Mouse (Mus musculus): Measurements from ENCODE around the gene Ddr2. TPM values are rescaled to one million over a fixed set of nuclear protein-coding genes. Genes with fewer than 3 reads are reported as not detected.

Ddr2 gene
- polyA plus RNA-seq, 1 experiment from 2014 or later, result 0.04 TPM

GRCm38 (mm10) chr1:169931698-169932097 is 178.9 kb downstream of the Ddr2 start:
- no peak overlapping the region for H3K4me3 ChIP-seq (ENCODE audit: inconsistent target)
- H3K36me3 ChIP-seq (ENCODE audit: inconsistent target), result no peaks in the 10 kb centered on the region
- WGBS (ENCODE audit: missing documents), result 87% methylated on average over 7 of the region's 7 CpGs
- no peaks in the 10 kb centered on the region for H3K79me2 ChIP-seq (ENCODE audit: inconsistent target)
- no peak overlapping the region for H3K27ac ChIP-seq

- WGBS (ENCODE audit: missing documents), result 29% methylated on average over 12 of the region's 12 CpGs
- Histone ChIP-seq H3K27ac (no peak within 1 kb of the TSS), H3K36me3 (ENCODE audit: inconsistent target) (no peaks in the 10 kb centered on the region), H3K4me3 (ENCODE audit: inconsistent target) (no peak within 1 kb of the TSS), H3K79me2 (ENCODE audit: inconsistent target) (no peaks in the 10 kb centered on the region)
Measured at GRCm38 (mm10) chr1:169928454-169928971, 182.0 kb downstream of the Ddr2 start, which contains the start of gene Ccdc190. Ccdc190 (plus strand) TSS chr1:169928648.

GRCm38 (mm10) chr1:169927753-169928369 is 182.7 kb downstream of the Ddr2 start:
- no peaks in the 10 kb centered on the region for H3K79me2 ChIP-seq (ENCODE audit: inconsistent target)
- no peak overlapping the region for H3K4me3 ChIP-seq (ENCODE audit: inconsistent target)
- H3K27ac ChIP-seq, result no peak overlapping the region
- 80% methylated on average over 8 of the region's 8 CpGs for WGBS (ENCODE audit: missing documents)
- H3K36me3 ChIP-seq (ENCODE audit: inconsistent target), result no peaks in the 10 kb centered on the region

- Histone ChIP-seq H3K4me3 (ENCODE audit: inconsistent target) (no peak overlapping the region), H3K27ac (no peak overlapping the region), H3K36me3 (ENCODE audit: inconsistent target) (no peaks in the 10 kb centered on the region), H3K79me2 (ENCODE audit: inconsistent target) (no peaks in the 10 kb centered on the region)
- WGBS (ENCODE audit: missing documents), result 73% methylated on average over 2 of the region's 2 CpGs
Measured at GRCm38 (mm10) chr1:169924567-169924966, 186.0 kb downstream of the Ddr2 start.

Other genes with a start within 250 kb of the Ddr2 start
- not detected in 3 replicates for gene Ccdc190, start 182.1 kb downstream of the Ddr2 start, polyA plus RNA-seq (2018)
- gene Hsd17b7, start 141.5 kb downstream of the Ddr2 start, polyA plus RNA-seq (2018), result 2.1 to 18.2 TPM (median 5.7 TPM) in 3 replicates
- gene Uap1, start 64.2 kb upstream of the Ddr2 start, polyA plus RNA-seq (2018), result 13.5 to 19.3 TPM (median 19.2 TPM) in 3 replicates
- gene Uhmk1, start 104.6 kb upstream of the Ddr2 start, polyA plus RNA-seq (2018), result 39.0 to 70.1 TPM (median 52.2 TPM) in 3 replicates
- gene Sh2d1b2, start 122.0 kb upstream of the Ddr2 start, polyA plus RNA-seq (2018), result not detected in 3 replicates
- 0.91 to 2.3 TPM (median 1.9 TPM) in 3 replicates for gene Sh2d1b1, start 166.6 kb upstream of the Ddr2 start, polyA plus RNA-seq (2018)
- gene Gm7694, start 195.6 kb upstream of the Ddr2 start, polyA plus RNA-seq (2018), result 0.98 to 1.6 TPM (median 1.2 TPM) in 3 replicates
- not detected in 3 replicates for gene Spata46, start 198.0 kb upstream of the Ddr2 start, polyA plus RNA-seq (2018)

Data from macrophage (primary cell).